Mouse (Mus musculus) liver, embryonic 13.5 days (tissue): Measurements from ENCODE around the gene Anks4b. TPM values are rescaled to one million over a fixed set of nuclear protein-coding genes. Genes with fewer than 3 reads are reported as not detected.

Source experiments
- ATAC-seq: fragments of 200-750 bp; cut with Nextera tagmentation; 2 replicates; pipeline ENCODE4 v1.8.0; 2017; ENCODE audit warnings: low read depth, mild to moderate bottlenecking, moderate number of reproducible peaks, moderate library complexity
- DNase-seq: peaks from one replicate; pipeline ENCODE4 v3.0.0; 2022
- H3K27ac ChIP-seq: fragments of 300-500 bp; sonication (generic); 2 replicates; pipeline ENCODE4 v1.5.1; 2015; ENCODE audit warnings: moderate library complexity, mild to moderate bottlenecking, inconsistent platforms
- H3K27me3 ChIP-seq: fragments of 300-500 bp; sonication (generic); 2 replicates; pipeline ENCODE4 v1.6.1; 2015; ENCODE audit warnings: mild to moderate bottlenecking, inconsistent platforms
- H3K36me3 ChIP-seq: fragments of 300-500 bp; sonication (generic); 2 replicates; pipeline ENCODE4 v1.6.1; 2015; ENCODE audit warnings: mild to moderate bottlenecking, inconsistent platforms
- H3K4me1 ChIP-seq: fragments of 300-500 bp; sonication (generic); replicated peaks from 2 replicates; pipeline ENCODE4 v1.6.1; 2015; ENCODE audit warnings: inconsistent platforms
- H3K4me2 ChIP-seq: fragments of 300-500 bp; sonication (generic); 2 replicates; pipeline ENCODE4 v1.6.1; 2015; ENCODE audit warnings: inconsistent platforms, mild to moderate bottlenecking, moderate library complexity
- H3K4me3 ChIP-seq: fragments of 300-500 bp; sonication (generic); replicated peaks from 2 replicates; pipeline ENCODE4 v1.5.1; 2015; ENCODE audit warnings: mild to moderate bottlenecking, inconsistent platforms
- H3K9ac ChIP-seq: fragments of 300-500 bp; sonication (generic); 2 replicates; pipeline ENCODE4 v1.6.1; 2015; ENCODE audit warnings: mild to moderate bottlenecking, inconsistent platforms
- H3K9me3 ChIP-seq: fragments of 300-500 bp; sonication (generic); replicated peaks from 2 replicates; pipeline ENCODE4 v1.6.1; 2016; ENCODE audit warnings: inconsistent platforms
- WGBS: fragments of 180-500 bp; shearing (Covaris S2); methylation state at CpG from one replicate; pipeline ENCODE4 v1.1.7; 2015; ENCODE audit not compliant: insufficient replicate concordance; 5-methylcytosine and 5-hydroxymethylcytosine counted together
- polyA plus RNA-seq: library from polyadenylated mRNA; unstranded; fragments of >200 nt; fragmentation: Nextera tagmentation; extraction: Ambion mirVana; gene quantifications from 2 replicates; pipeline ENCODE4 v1.2.1, GENCODE M21; 2015

The Anks4b gene
- 1.4 and 1.6 TPM in 2 replicates for polyA plus RNA-seq

DNA sequence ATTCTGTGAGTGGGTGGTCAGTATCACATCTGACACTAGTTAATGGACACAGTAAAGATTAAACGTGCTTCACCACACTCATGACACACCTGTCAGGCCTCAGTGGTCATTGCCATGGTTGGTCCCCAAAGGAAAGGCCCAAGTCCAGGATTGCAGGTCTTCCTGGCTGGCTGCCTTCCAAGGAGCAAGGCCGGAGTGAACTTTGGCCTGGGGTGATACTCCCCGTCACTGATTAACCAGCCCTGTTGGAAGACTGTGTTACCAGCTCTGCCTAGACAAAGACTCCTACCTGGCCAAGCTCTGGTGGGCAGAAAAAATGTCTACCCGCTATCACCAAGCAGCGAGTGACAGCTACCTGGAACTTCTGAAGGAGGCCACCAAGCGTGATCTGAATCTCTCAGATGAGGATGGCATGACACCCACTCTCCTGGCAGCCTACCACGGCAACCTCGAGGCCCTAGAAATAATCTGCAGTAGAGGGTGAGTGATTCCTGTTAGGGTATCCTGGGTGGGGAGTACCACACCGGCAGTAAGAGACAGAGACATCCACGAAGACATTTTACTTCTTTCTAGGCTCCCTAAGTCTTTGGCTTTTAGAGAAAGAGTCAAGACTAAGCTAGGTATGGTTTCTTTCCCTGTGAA lies at the start of gene Anks4b:
Gene Anks4b (plus strand): TSS at position 256 of the 642 bp plus-strand sequence.
- H3K4me2 ChIP-seq = peak within 1 kb of the TSS; percentile 44
- peak; percentile 4 for DNase-seq
- H3K4me1 ChIP-seq = no peaks in the 10 kb centered on the region; the same call in 1 of the 2 replicates

GRCm38 (mm10) chr7:120124844-120125243 lies 48.8 kb upstream of the Anks4b start:
- Histone ChIP-seq H3K36me3 (no peaks in the 10 kb centered on the region), H3K27ac (no peak overlapping the region), H3K9me3 (no peaks in the 10 kb centered on the region), H3K27me3 (no peaks in the 10 kb centered on the region), H3K4me2 (no peak overlapping the region), H3K4me3 (no peak overlapping the region), H3K4me1 (no peaks in the 10 kb centered on the region), H3K9ac (no peak overlapping the region)
- DNase-seq (no peak), ATAC-seq (peak; percentile 60; the same call in 1 of the 2 replicates)
- 4% methylated on average over 3 of the region's 3 CpGs for WGBS

More for the DNA sequence above, at the start of gene Anks4b:
- H3K9ac ChIP-seq = peak within 1 kb of the TSS; percentile 49
- peak within 1 kb of the TSS; percentile 64 for H3K27ac ChIP-seq
- no peaks in the 10 kb centered on the region for H3K36me3 ChIP-seq
- H3K9me3 ChIP-seq = no peaks in the 10 kb centered on the region
- peak; percentile 86 for ATAC-seq
- 61% methylated on average over 10 of the region's 10 CpGs for WGBS
- H3K27me3 ChIP-seq = no peaks in the 10 kb centered on the region
- peak within 1 kb of the TSS; percentile 45 for H3K4me3 ChIP-seq

DNA sequence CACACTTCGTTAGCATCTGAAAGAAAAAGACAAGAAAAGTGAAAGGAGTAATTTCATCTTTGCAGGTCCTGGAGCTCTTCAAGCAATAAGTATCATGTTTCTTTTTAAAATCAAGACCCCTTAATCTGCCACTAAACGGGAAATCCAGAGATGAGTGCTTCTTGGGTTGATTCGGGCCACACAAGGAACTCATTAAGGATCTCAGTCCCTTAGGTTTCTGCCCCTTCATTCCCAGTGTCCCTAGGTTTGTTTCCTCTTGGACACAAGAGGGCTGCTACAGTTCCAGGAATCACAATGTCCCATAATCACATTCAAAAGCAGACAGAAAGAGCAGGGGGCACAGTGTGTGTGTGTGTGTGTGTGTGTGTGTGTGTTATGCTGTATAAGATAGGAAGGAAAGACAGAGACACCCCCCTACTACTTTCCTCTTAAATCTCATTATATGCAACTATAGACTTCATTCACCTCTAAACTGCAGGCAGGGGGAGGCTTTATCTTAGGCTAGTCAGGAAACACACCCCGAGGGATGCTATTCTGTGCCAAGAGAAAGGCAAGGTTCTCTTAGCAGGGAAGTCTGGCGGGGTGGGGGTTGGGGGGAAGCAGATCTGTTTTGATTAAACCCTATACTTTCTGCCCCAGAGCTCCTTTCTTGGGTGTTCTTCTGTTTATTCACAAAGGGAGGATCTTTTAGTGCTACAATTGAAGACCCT lies 46.5 kb upstream of the Anks4b start:
- Histone ChIP-seq H3K4me3 (no peak overlapping the region), H3K27ac (no peak overlapping the region), H3K4me1 (no peaks in the 10 kb centered on the region), H3K36me3 (no peaks in the 10 kb centered on the region), H3K27me3 (no peaks in the 10 kb centered on the region), H3K9me3 (no peaks in the 10 kb centered on the region), H3K4me2 (no peak overlapping the region), H3K9ac (no peak overlapping the region)
- ATAC-seq (no peak), DNase-seq (no peak)
- WGBS = 31% methylated on average over 5 of the region's 5 CpGs

GRCm38 (mm10) chr7:120127686-120128059 lies 46.0 kb upstream of the Anks4b start:
- ATAC-seq = no peak
- H3K4me2 ChIP-seq = no peak overlapping the region
- no peaks in the 10 kb centered on the region for H3K4me1 ChIP-seq
- DNase-seq = no peak
- H3K4me3 ChIP-seq = no peak overlapping the region
- WGBS = 48% methylated on average over 4 of the region's 4 CpGs
- H3K9me3 ChIP-seq = no peaks in the 10 kb centered on the region
- no peaks in the 10 kb centered on the region for H3K27me3 ChIP-seq
- H3K9ac ChIP-seq = no peak overlapping the region
- H3K36me3 ChIP-seq = no peaks in the 10 kb centered on the region
- H3K27ac ChIP-seq = no peak overlapping the region

GRCm38 (mm10) chr7:120128951-120129350 lies 44.7 kb upstream of the Anks4b start:
- Histone ChIP-seq H3K9ac (no peak overlapping the region), H3K4me1 (no peaks in the 10 kb centered on the region), H3K4me2 (no peak overlapping the region), H3K9me3 (no peaks in the 10 kb centered on the region), H3K36me3 (no peaks in the 10 kb centered on the region), H3K27ac (no peak overlapping the region), H3K27me3 (no peaks in the 10 kb centered on the region), H3K4me3 (no peak overlapping the region)
- WGBS = 80% methylated on average over 4 of the region's 4 CpGs
- no peak for DNase-seq
- no peak for ATAC-seq

GRCm38 (mm10) chr7:120142743-120143142 lies 30.9 kb upstream of the Anks4b start:
- H3K27me3 ChIP-seq = no peaks in the 10 kb centered on the region
- no peaks in the 10 kb centered on the region for H3K9me3 ChIP-seq
- no peak overlapping the region for H3K4me2 ChIP-seq
- H3K9ac ChIP-seq = no peak overlapping the region
- no peaks in the 10 kb centered on the region for H3K4me1 ChIP-seq
- no peaks in the 10 kb centered on the region for H3K36me3 ChIP-seq
- DNase-seq (no peak), ATAC-seq (no peak)
- WGBS = 66% methylated on average over 1 of the region's 1 CpGs
- no peak overlapping the region for H3K4me3 ChIP-seq
- H3K27ac ChIP-seq = no peak overlapping the region

- WGBS = 57% methylated on average over 9 of the region's 9 CpGs
- no peak within 1 kb of the TSS for H3K27ac ChIP-seq
- no peaks in the 10 kb centered on the region for H3K9me3 ChIP-seq
- H3K4me1 ChIP-seq = no peaks in the 10 kb centered on the region
- H3K9ac ChIP-seq = no peak within 1 kb of the TSS
- no peak within 1 kb of the TSS for H3K4me3 ChIP-seq
- no peak within 1 kb of the TSS for H3K4me2 ChIP-seq
- no peaks in the 10 kb centered on the region for H3K27me3 ChIP-seq
- DNase-seq (no peak), ATAC-seq (no peak)
- H3K36me3 ChIP-seq = no peaks in the 10 kb centered on the region
Measured at GRCm38 (mm10) chr7:120145191-120145590, 28.5 kb upstream of the Anks4b start, which contains the start of gene Zp2. Gene Zp2, minus strand, starts transcription at chr7:120145291.

GRCm38 (mm10) chr7:120150257-120150656 lies 23.4 kb upstream of the Anks4b start:
- Histone ChIP-seq H3K27me3 (no peaks in the 10 kb centered on the region), H3K27ac (no peak overlapping the region), H3K4me2 (no peak overlapping the region), H3K9me3 (no peaks in the 10 kb centered on the region), H3K4me3 (no peak overlapping the region), H3K9ac (no peak overlapping the region), H3K4me1 (no peaks in the 10 kb centered on the region), H3K36me3 (no peaks in the 10 kb centered on the region)
- peak; percentile 62 for ATAC-seq
- no peak for DNase-seq
- WGBS = 28% methylated on average over 3 of the region's 3 CpGs

DNA sequence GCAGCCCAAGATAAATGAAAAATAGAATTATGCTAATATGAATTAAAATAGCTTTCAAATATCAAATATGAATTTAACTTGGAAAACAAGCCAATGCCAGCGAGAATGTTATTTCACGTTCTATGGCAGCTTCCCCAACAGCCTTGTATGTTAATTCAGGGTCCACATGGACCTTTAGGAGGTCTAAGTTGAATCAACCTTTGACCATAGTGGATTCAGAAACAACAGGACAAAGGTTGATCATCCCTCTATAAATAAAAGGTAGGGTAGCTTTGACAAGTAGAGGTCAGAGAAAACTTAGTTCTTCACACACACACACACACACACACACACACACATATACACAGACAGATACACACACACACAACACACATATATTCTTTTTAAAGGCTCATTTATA lies 22.8 kb upstream of the Anks4b start:
- DNase-seq (no peak), ATAC-seq (no peak)
- no peak overlapping the region for H3K4me3 ChIP-seq
- H3K36me3 ChIP-seq = no peaks in the 10 kb centered on the region
- no peaks in the 10 kb centered on the region for H3K27me3 ChIP-seq
- WGBS = 43% methylated on average over 2 of the region's 2 CpGs
- H3K9ac ChIP-seq = no peak overlapping the region
- H3K4me2 ChIP-seq = no peak overlapping the region
- H3K4me1 ChIP-seq = no peaks in the 10 kb centered on the region
- no peaks in the 10 kb centered on the region for H3K9me3 ChIP-seq
- H3K27ac ChIP-seq = no peak overlapping the region

GRCm38 (mm10) chr7:120156841-120157409 lies 16.7 kb upstream of the Anks4b start:
- DNase-seq (no peak), ATAC-seq (no peak)

DNA sequence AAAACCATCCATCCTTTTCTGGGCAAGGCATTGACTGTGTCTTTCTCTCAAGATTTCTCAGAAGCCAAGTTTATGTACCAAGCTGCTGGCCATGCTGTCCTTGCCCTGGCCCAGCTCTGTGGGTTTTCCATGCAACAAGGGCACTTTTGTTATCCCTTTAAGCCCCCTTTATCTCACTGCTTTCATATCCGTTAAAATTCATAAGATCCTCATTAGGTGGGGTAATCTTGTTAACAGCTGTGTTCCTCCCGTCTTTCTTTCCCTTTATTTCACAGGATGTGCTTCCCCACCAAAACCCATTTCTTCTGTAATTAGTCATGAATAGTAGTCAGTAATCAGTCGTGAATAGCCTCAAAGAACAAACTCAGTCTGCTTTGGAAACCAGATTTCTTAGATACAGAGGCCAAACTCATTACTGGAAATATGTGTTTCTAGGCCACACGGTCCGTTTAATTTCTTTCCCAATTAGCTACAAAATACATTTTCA lies 16.0 kb upstream of the Anks4b start:
- H3K36me3 ChIP-seq = no peaks in the 10 kb centered on the region
- H3K27me3 ChIP-seq = no peaks in the 10 kb centered on the region
- no peak overlapping the region for H3K4me2 ChIP-seq
- no peaks in the 10 kb centered on the region for H3K9me3 ChIP-seq
- DNase-seq (no peak), ATAC-seq (no peak)
- H3K4me3 ChIP-seq = no peak overlapping the region
- no peak overlapping the region for H3K9ac ChIP-seq
- H3K4me1 ChIP-seq = no peaks in the 10 kb centered on the region
- no peak overlapping the region for H3K27ac ChIP-seq
- WGBS = 50% methylated on average over 5 of the region's 5 CpGs

More at GRCm38 (mm10) chr7:120156841-120157409, 16.7 kb upstream of the Anks4b start:
- H3K36me3 ChIP-seq = no peaks in the 10 kb centered on the region
- no peaks in the 10 kb centered on the region for H3K27me3 ChIP-seq
- WGBS = 45% methylated on average over 2 of the region's 2 CpGs
- H3K27ac ChIP-seq = no peak overlapping the region
- H3K4me3 ChIP-seq = no peak overlapping the region
- no peak overlapping the region for H3K4me2 ChIP-seq
- no peaks in the 10 kb centered on the region for H3K4me1 ChIP-seq
- no peak overlapping the region for H3K9ac ChIP-seq
- H3K9me3 ChIP-seq = no peaks in the 10 kb centered on the region
